Mouse (Mus musculus): ENCODE measurements around the gene S100a11.

The S100a11 gene

DNA sequence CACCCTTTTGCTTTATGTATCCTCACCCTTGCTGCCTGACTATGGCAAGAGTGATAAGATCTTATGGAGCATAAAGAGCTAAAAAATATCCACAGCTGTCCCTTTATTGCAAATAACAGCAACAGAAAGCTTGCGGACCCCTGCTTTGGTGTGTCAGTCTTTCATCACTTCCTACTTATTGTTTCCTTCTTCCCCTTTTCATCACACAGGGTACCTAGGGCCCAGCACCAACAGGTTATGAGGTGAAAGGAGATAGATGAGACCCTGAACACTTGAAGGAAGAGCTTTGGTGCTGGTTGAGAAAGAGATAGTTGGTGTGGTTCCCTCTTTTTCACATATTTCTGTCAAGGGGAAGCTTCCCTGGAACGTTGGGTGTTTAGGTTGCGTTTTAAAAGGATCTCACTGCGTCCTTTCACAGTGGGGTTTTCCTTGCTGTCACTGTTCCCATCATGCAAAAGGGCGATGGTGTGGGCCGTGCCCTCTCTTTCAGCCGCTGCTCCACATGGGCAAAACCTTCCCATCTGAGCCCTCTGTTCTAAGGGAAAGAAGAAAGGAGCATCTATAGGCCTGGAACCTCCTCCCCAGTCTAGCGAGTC is 1.3 kb downstream of the S100a11 start:
- DNase-seq (ENCODE audit: low read depth): peak; percentile 54

DNA sequence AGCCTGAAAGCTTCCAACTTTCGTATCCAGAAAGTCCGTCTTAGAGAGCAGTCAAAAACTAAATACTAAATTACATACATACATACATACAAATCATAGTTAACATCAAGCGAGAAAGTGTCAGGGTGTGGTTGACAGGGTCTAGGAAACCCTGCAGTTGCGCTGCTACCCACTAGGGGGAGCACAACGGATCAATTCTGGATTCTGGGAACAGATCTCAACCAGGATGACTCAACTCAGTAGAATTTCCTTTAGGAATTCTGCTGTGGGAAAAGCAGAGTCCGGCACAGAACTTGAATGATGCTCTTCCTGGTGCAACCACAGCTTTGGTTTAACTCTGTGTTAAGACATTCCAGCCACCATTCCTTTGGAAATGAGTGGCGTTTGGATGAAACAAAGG is 2.3 kb downstream of the S100a11 start:
- DNase-seq (ENCODE audit: low read depth): peak; percentile 70

DNA sequence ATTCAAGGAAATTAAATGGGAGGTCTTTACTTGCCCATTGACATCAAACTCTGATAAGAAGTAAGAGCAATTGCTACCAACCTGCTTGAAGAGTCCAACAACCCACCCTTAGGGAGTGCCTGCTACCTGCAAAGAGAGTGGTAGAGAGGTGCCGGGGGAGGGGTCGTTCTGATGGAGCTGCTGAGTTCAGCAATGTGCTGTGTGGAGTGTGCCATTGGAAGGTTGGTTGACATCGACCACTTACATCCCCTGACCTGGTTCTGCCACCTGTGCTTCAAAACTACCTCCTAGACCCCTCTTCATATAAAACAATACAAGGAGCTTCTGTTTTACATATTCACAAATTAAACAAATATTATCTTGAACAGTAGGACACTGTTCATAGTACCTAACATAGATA is 7.0 kb downstream of the S100a11 start:
- no peak for DNase-seq (ENCODE audit: low read depth)

DNA sequence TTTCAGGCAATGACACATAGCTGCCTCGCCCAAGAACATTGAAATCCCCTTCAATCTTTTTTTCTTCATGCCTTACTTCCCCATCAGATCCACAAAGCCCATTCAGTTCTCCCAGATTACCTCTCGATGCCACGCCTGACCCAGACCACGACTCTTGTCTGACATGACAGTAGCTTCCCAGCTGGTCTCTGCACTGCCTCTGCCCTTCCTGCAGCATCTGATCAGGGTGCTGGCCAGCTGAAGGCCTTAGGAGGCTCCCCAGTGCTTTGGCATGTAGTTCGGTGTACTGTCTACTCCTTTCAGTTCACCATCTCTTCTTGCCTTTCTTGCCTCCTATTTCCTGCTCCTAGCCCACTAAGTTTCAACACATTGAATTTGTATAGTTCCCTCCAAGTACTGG is 8.5 kb downstream of the S100a11 start:
- no peak for DNase-seq (ENCODE audit: low read depth)

DNA sequence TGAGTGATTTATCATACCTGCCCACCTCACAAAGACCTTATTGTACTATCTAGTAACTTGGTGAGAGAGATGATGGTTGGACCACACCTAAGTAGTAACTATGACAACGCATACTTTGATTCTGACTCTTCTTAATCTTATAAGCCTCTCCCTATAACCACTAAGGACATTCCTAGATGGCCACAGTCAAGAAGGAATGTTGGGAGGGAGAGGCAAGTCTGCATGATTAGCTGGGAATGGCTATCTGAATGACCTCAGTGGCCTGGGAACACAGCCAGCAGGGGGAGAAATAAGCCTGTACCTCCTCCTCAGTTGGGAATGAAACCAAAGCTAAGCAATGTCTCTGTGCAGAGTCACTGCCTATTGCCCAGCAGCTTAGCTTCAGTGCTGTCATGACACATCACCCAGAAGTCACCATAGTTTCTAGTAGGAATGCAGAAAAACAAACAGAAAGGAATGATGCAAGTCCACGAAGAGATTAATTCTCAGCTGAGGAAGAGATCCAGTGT is 16.8 kb downstream of the S100a11 start:
- DNase-seq (ENCODE audit: low read depth): no peak

DNA sequence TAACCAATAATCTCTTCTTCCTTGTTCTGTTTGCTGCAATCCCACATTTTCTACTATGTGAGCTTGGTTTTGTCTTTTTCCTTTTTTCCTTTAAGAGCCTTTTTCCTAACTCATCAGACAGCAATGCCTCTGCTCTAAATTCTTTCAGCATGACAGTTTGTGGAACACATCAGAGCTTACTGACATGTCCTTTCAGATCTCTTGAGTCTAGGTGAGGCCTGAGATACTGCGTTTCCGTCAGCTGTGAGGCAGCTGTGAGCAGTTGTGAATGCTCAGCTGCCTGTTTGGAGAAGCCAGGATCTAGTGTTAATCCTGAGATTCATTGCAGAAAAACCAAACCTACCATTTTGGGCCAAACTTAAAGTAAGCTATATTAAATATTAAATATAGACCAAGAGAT is 18.2 kb downstream of the S100a11 start:
- no peak for DNase-seq (ENCODE audit: low read depth)

DNA sequence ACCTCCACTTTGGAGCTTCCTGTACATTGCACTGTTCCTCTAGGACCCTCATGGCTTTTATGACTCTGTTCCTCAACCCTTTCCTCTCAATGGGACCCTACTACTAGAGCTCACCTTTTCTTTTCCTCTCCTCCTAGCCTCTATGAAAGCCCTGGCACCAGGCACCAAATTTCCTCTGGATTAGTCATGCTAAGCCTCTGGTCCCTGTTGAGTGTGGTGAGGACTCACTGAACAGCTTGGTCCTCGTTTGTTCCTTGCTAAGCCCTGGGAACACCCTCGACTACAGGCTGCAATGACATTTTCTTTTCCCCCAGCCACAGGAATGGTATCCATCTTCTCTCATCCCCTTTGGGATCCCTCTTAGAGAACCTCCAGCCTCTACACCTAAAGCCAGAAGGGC is 21.2 kb downstream of the S100a11 start:
- no peak for DNase-seq (ENCODE audit: low read depth)

DNA sequence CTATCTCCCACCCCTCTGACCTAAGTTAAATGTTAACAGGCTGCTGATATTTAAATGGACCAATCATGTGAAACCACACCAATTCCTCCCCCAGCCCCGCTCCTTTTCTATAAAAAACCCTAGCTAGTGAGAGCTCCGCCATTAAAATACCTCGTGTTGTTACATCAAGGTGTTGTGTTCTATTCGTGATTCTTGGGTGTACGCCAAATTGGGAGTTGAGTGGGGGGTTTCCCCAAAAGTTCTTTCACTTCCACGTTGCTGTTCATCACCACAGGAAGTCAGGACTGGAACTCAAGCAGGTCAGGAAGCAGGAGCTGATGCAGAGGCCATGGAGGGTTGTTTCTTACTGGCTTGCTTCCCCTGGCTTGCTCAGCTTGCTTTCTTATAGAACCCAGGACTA is 23.9 kb downstream of the S100a11 start:
- peak; percentile 62 for DNase-seq (ENCODE audit: low read depth)

DNA sequence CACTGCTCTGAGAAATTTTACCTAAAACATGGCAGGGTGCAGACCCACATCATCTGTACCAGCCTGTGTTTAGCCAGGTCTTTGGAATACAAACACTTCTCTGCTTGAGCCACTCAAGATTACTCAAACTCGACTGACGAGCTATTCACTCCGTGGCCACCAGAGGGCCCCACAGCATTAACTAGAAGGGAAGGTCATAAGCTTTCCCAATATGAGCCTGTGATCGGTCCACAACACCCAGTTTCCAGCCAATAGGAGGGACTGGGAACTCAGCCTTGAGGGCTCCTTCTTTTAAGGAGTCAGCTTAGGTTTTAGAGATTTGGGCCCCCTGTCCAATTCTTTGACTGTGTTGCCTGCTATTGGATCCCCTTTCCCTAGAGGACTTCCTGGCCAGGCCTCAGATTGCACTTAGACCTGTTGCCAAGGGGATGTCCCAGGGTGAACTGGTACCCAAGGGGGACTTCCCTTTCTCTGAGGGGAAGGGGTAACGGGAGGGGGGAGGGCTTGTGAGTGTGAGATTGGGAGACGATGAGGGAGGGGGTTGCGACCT is 26.9 kb downstream of the S100a11 start:
- DNase-seq (ENCODE audit: low read depth): peak; percentile 95

DNA sequence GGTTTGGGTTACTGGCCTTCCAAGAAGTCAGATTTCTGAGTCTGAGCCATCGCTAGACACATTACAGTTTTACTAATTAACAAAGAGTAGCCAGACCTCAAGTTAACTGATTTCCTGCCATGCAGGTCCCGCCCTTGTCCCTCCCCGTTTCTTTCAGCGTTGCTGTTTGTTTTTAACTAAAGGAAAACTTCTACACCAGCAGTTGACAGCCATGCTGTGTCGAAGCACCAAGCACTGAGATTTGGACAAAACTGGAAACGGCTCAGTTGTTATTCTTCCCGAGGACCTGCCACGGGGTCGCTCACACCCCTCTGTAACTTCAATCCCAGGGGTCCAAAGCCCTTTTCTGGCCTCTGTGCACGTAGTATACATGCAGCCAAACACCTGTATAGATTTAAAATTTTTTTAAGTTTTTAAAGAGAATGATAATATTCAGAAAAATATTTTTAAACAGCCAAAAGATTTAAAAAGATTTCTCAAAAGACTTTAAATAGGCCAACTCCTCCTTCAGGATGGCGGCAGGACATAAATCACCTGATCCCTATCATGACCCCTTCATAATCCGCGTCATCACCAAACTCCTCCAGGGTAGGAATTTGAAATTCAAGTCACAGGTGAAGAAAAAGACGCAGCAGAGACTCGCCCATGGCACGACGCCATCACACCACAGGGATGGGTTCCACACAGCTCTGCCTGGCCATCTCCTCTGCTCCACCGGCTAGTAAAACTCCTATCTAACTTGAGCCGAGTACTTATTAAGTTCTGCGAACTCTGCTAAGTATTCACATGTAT is 27.7 kb downstream of the S100a11 start:
- peak; percentile 91 for DNase-seq (ENCODE audit: low read depth)

DNA sequence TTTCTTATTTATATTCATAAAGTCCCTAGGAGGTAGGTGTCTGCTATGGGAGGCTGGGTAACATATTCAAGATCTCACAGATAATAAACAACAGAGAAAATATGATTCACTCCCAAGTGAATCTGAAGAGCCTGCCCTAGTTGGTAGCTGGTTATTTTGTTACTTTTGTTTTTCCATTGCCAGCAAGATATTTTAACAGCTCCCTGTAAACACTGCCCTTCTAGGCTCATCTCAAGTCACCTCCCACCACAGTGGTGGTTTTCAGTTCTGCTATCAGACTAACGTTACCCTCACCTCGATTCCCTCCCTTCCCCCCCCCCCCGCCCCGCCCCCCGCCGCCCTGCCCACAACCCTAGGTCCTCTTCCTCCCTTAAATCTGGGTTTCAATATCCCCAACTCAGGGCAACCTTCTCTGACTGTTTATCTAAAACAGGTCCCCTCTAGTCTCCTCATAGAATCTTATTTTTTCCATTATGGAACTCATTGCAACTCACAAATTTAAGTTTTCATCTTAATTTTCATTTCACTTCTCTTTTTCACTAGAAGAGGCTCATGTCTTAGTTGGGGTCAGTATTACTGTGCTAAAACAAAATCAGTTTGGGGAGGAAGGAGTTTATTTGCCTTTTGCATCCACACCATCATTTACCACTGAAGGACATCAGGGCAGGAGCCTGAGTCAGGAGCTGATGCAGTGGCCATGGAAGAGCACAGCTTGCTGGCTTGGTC is 28.4 kb downstream of the S100a11 start:
- peak; percentile 88 for DNase-seq (ENCODE audit: low read depth)

DNA sequence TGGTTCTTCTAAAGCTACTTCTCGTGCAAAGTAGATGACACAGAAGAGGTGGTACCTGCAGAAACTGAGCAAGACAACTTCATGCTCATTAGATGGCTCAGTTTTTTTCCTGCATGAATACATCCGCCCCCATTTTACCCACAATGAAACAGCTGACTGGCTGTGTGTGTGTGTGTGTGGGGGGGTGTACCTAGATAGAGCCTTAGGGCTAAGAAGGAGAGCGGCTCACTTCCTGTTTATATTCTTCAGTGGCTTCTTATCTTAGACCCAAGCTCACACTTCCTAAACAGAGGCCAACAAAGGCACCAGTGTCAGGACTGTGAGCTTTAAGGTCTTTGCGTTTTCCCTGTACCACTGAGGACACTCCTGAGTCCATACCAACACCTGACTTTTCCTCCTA is 29.7 kb downstream of the S100a11 start:
- peak; percentile 92 for DNase-seq (ENCODE audit: low read depth)

DNA sequence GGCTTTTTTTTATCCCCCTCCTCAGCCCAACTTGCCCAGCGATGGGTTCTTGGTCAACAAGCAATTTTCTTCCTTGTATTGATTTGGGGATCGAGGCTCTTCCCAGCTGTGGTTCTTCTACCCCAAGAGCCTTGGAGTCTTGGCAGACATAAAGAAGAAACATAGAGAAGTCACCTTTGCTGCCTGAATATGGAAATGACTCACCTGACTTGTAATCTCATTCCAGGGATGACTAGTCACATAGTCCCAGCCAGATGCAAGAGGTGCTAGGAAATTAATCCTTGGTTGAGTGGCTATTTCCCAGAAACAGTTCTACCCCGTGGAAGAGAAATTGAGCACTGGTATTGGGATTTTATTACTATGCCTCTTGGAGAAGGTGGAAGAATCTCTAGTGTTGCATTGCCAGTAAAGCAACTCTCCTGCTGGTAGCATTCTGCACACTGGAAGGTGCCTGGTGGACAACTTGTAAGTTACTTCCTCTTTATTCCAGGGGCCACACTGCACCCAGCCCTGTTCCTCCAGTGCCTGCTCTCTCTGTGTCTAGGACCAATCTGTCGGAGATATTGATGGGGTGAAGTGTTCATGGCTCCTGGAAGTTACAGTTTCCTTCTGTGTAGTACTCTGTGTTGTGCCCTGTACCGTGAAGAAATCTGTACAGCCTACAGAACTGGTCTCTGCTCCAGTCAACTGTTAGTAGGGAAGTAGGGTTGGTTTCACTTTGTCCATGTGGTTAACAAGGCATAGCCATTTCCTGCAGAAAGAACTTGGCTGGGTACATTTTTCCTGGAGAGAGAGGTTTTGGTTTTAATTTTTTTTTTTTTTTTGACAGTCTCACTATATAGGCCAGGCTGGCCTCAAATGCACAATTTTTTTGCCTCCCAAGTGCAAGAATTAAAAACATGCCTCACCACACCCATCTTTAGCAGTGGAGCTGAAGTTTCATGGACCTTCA is 31.9 kb downstream of the S100a11 start:
- peak; percentile 72 for DNase-seq (ENCODE audit: low read depth)

DNA sequence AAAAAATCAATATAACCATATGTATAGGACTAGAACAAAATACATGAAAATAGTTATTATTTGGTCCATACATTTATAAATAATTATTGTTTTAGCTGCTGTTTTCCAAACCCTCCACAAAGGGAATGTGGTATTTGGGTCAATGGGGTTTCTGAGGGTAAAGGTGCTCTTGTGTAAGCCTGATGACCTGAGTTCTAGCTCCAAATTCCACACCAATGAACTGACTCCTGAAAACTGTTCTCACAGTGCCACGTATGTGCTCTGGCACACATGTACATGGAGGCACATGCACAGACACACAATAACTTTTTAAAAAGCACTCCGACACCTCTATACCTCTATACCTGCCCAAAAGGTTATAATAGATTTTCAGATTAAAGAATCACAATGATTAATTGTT is 33.0 kb downstream of the S100a11 start:
- no peak for DNase-seq (ENCODE audit: low read depth)

DNA sequence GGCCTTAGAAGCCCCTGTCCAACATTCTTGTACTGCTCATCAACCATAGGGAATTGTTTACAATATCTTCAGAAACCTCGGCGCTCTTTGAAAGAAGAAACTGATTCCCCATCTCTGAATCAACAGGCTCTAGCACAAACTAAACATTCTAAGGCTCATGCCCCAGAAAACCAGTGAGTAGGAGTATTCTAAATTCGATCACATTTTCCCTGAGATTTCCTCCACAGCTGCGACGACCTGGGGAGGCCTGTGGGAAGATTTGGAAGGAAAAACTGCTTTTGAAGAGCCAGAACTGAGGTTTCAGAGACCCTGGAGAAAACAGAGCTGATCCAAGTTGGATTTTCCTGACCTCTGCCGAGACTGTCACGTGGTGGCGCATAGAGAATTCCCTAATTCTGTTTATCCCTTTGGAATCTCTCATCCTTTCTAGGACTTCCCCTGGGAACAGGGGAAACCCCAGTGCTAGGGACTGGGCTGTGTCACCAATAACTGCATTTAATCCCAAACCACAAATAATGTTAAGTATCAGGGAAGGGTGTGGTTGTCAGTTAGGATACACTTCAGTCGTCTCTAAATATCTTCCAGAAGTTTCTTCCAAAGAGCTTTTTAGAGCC is 33.6 kb downstream of the S100a11 start:
- no peak for DNase-seq (ENCODE audit: low read depth)

DNA sequence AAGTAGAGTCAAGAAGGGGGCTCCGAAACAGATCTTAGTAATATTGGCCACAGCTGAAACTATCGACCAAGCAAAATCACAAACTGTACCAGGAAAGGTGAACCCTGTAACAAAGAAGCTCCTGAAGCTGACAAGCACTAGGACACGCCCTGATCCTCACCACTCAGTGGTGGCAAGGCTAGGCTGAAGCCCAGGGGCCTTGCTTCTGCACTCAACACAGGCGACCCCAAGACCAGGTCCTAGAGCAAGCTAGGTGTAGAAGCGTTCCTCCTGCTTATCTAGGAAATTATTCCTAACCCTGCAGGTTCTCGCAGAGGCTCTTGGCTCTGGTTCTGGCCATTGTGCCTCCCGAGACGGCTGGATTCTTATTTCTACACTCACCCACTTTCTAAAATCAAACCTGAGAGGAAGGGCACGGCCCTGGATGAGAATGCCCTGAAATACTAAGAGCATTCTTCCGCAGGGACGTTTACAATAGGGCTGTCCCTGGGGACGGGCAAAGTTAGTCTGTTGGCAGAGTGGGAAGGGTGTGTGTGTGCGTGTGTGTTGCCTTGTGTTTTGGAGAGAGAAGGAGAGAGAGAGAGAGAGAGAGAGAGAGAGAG is 34.2 kb downstream of the S100a11 start:
- peak; percentile 81 for DNase-seq (ENCODE audit: low read depth)

DNA sequence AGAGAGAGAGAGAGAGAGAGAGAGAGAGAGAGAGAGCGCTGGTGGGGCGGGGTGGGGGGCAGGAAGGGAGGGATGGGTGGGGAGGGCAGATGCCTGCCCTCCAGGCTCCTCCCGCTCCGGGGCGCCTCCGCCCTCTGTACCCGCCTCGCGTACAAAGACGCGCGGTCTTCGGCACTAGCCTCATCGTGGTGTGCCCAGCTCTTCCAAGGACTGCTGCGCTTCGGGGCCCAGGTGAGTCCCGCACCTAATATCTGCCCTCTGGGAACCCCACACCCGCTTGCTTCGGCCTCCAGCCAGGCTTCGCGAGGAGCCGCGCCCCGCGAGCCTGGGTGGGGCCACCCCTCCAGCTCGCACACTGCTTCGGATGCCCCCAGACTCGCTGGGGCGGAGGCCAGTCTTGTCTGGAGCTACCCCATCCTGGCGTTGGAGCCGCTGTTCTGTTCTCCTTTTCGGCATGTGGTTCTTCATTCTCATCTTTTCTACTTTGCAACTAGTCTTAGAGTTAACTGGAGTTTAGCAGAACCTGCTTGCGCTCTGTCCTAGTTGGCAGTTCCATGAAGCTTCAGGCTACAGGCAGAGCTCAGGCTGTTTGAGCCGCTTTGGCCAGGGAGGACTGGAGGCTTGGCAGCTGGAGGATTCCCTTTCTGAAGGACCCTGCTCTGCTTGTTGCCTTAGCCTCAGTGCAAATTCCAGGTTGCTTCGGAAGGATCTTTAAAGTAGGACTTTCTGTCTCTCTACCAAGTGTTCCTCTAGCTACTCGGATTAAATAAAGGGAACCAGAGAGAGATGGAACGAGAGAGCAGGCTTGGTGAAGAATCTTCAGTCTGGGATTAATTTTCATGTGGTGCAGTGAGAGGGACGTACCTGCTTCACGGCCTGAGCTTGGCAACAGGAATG is 34.9 kb downstream of the S100a11 start, which contains the start of gene S100a10:
S100a10 (plus strand) TSS at position 100 of the 897 bp plus-strand sequence.
- DNase-seq (ENCODE audit: low read depth): peak; percentile 89

DNA sequence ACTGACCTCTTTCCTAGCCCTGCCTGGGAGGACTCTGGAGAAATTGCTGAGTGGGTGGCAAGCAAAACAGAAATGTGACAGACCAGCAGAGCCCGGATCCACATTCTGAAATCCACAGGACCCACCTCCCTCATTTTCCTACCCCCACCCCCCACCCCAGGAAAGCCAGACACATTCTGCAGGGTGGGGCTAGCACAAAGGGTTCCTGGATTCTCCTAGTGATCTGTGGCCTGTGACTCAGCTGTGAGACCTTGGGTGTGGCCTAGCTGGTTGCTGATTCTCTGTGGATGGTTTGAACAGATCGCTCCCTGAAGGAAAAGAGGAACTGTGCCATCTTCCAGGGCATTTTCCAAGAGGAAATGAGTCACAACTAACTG is 35.6 kb downstream of the S100a11 start:
- DNase-seq (ENCODE audit: low read depth): peak; percentile 63

DNA sequence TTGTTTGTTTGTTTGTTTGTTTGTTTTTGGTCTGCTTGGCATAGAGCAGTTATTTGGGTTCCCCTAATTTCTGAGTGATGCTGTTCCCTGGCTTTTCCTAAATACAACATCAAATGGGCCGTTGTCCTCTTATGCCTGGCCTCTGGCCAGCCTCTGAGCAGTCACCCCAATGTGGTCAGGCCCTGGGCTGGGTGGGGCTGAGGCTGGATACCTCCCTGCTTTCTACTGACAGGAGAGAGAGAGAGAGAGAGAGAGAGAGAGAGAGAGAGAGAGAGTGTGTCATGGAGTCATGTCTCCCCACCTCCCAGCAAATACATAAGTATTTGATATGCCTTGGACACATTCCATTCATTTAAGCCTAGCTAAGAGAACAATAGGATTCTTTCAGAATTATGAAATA is 36.3 kb downstream of the S100a11 start:
- DNase-seq (ENCODE audit: low read depth): no peak

DNA sequence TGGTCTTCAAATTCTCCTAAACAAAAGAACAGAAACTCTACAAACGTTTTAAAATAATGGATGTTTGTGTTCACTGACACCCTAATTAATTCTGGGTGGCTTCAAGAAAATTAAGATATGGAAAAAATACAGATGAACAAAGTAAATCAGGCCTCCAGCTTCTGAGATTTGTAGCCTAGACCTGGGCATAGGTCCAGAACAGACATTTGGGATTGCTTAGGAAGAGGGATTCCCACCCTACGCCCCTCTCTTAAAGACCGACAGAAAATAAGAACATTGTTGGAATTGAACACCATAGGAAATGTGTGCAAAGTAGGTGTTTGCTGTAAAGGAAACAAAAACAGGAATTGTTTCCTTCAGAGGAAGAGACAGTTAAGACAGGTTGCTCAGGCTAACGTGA is 37.2 kb downstream of the S100a11 start:
- no peak for DNase-seq (ENCODE audit: low read depth)
